Mouse (Mus musculus) midbrain, embryonic 12.5 days (tissue): ENCODE measurements around the gene Ddx19a. TPM values are rescaled to one million over a fixed set of nuclear protein-coding genes. Genes with fewer than 3 reads are reported as not detected.
"Not testable (repeated sequence)": the region's sequence is repeated elsewhere in the genome, so short reads cannot be mapped to it uniquely, and the experiment has no call there.

Experiments
- ATAC-seq: fragments of 200-750 bp; cut with Nextera tagmentation; 2 replicates; pipeline ENCODE4 v1.8.0; 2017; ENCODE audit warnings: low read depth, moderate TSS enrichment, moderate library complexity; ENCODE audit not compliant: low FRiP score
- H3K27ac ChIP-seq: fragments of 300-500 bp; sonication (generic); replicated peaks from 2 replicates; pipeline ENCODE4 v1.5.1; 2016; ENCODE audit warnings: mild to moderate bottlenecking
- H3K27me3 ChIP-seq: fragments of 300-500 bp; sonication (generic); 2 replicates; pipeline ENCODE4 v1.6.1; 2016; ENCODE audit warnings: mild to moderate bottlenecking
- H3K36me3 ChIP-seq: fragments of 300-500 bp; sonication (generic); 2 replicates; pipeline ENCODE4 v1.6.1; 2016
- H3K4me1 ChIP-seq: fragments of 300-500 bp; sonication (generic); 2 replicates; pipeline ENCODE4 v1.6.1; 2016
- H3K4me2 ChIP-seq: fragments of 300-500 bp; sonication (generic); replicated peaks from 2 replicates; pipeline ENCODE4 v1.6.1; 2016; ENCODE audit warnings: mild to moderate bottlenecking, moderate library complexity
- H3K4me3 ChIP-seq: fragments of 300-500 bp; sonication (generic); 2 replicates; pipeline ENCODE4 v1.5.1; 2016; ENCODE audit warnings: mild to moderate bottlenecking
- H3K9ac ChIP-seq: fragments of 300-500 bp; sonication (generic); replicated peaks from 2 replicates; pipeline ENCODE4 v1.6.1; 2016; ENCODE audit warnings: mild to moderate bottlenecking, moderate library complexity
- H3K9me3 ChIP-seq: fragments of 300-500 bp; sonication (generic); 2 replicates; pipeline ENCODE4 v1.6.1; 2016; ENCODE audit warnings: mild to moderate bottlenecking
- whole genome bisulfite sequencing: fragments of 180-500 bp; shearing (Covaris S2); methylation state at CpG from one replicate; pipeline ENCODE4 v1.1.7; 2016; 5-methylcytosine and 5-hydroxymethylcytosine counted together
- polyA plus RNA-seq: library from polyadenylated mRNA; unstranded; fragments of >200 nt; fragmentation: Nextera tagmentation; extraction: Ambion mirVana; gene quantifications from 2 replicates; pipeline ENCODE4 v1.2.1, GENCODE M21; 2016

The Ddx19a gene
- polyA plus RNA-seq, 1 experiment from 2014 or later: 17.6 TPM

GRCm38 (mm10) chr8:110944276-110944876, 53.2 kb downstream of the Ddx19a start:
- Histone ChIP-seq H3K4me1 (no peaks in the 10 kb centered on the region), H3K4me3 (no peak overlapping the region), H3K9ac (no peak overlapping the region), H3K4me2 (no peak overlapping the region), H3K36me3 (no peaks in the 10 kb centered on the region), H3K9me3 (no peaks in the 10 kb centered on the region), H3K27ac (no peak overlapping the region), H3K27me3 (no peaks in the 10 kb centered on the region)
- no peak for ATAC-seq
- WGBS: 93% methylated on average over 7 of the region's 7 CpGs

- H3K36me3 ChIP-seq: no peaks in the 10 kb centered on the region
- H3K9me3 ChIP-seq: no peaks in the 10 kb centered on the region
- H3K27ac ChIP-seq: no peak overlapping the region
- H3K9ac ChIP-seq: no peak overlapping the region
- H3K4me1 ChIP-seq: no peaks in the 10 kb centered on the region
- H3K4me3 ChIP-seq: no peak overlapping the region
- H3K4me2 ChIP-seq: no peak overlapping the region
- no peaks in the 10 kb centered on the region for H3K27me3 ChIP-seq
- no peak for ATAC-seq
- 61% methylated on average over 10 of the region's 10 CpGs for WGBS
These were observed 56.1 kb downstream of the Ddx19a start for GRCm38 (mm10) chr8:110941453-110941948.

DNA sequence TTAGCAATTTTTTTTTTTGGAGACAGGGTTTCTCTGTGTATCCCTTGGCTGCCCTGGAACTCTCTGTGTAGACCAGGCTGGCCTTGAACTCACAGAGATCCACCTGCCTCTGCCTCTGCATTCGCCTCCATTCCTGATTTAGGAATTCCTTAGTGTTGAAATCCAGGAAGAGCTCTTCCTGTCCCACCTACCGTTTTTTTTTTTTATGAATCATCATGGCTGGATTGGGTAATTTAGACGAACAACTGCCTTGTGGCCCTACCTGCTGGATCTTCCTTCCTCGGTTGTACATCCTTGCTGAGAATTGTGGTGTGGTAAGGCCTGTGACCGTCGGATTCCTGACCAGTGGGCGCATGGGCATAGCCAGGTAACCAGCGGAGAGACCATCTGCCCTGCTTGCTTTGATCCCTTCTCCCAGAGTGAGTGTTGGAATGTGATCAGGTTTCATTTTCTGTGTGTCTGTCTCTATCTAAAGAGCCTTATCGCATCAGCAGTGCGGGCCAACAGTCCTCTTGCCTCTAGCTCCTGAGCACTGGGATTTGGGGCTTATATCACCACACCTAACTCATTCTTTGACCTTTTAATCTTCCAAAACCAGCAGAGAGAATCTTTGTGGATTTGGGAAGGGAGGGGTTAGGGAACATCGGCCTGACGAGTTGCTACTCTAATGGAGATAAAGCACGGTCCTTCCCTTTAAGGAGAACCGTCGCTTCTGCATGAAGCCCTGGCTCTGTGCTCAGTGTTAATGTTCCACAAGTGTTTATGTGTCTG, 56.7 kb downstream of the Ddx19a start:
- Histone ChIP-seq H3K9me3 (no peaks in the 10 kb centered on the region), H3K27me3 (no peaks in the 10 kb centered on the region), H3K4me2 (no peak overlapping the region), H3K4me3 (no peak overlapping the region), H3K27ac (no peak overlapping the region), H3K36me3 (no peaks in the 10 kb centered on the region), H3K4me1 (no peaks in the 10 kb centered on the region), H3K9ac (no peak overlapping the region)
- 88% methylated on average over 15 of the region's 15 CpGs for WGBS
- ATAC-seq: no peak

DNA sequence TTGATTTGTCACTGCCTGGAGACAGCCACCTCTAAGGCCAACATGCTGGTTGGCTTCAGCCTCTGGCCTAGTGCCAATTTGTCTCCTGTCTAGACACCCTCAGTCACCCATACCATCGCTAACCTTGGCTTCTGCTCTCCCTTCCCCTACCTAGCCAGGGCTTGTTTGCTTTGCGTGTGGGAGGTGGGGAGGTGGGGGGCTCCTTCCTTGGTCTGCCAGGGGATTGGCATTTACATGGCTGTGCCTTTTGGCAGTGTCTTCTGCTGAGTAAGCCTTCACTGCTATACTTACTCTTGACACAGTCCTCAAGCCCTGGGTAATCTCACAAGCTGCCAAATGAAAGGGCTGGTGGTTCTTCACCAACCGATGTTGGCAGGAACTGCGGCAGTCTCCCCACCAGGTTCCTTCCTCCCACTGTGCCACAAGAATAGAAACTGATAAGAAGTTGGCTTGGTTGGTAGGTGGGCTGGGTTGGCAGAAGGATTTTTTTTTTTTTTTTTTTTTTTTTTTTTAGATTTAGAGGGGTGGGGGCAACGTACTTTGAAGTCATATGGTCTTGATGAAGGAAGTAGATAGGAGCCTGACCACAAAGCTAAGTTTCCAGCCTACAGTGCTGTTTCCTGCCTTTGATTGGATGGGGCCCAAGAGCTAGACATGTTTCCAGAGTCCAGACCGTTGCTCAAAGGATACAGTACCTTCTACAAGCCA, 58.6 kb downstream of the Ddx19a start:
- Histone ChIP-seq H3K9me3 (no peaks in the 10 kb centered on the region), H3K27ac (no peak overlapping the region), H3K4me3 (no peak overlapping the region), H3K4me2 (no peak overlapping the region), H3K36me3 (no peaks in the 10 kb centered on the region), H3K27me3 (no peaks in the 10 kb centered on the region), H3K9ac (no peak overlapping the region), H3K4me1 (no peaks in the 10 kb centered on the region)
- no peak for ATAC-seq
- 88% methylated on average over 6 of the region's 6 CpGs for WGBS

GRCm38 (mm10) chr8:110936217-110936616, 61.4 kb downstream of the Ddx19a start:
- no peak overlapping the region for H3K9ac ChIP-seq
- no peak for ATAC-seq

DNA sequence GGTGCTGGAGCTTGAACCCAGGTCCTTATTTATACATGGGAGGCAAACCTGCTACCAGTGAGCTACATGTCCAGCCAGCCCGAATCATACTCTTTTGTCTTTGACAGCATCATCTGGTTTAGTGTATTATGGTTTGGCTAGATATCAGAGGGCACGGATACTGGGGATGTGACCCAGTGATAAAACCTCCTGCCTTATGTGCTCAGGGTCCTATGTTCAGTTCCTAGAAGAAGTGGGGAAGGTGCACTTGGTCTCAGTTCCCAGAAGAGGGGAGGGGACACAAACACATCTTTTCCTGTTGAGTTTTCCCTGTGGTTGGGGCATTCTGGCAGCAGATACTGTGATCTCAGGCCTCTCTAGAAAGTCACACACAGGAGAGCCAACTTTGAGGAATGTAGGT, 64.3 kb downstream of the Ddx19a start:
- H3K9ac ChIP-seq: no peak overlapping the region
- H3K27me3 ChIP-seq: no peaks in the 10 kb centered on the region
- 93% methylated on average over 2 of the region's 2 CpGs for WGBS
- 0 out of 2 replicates have a peak, but pooled peaks cover 6% of the 10 kb centered on the region for H3K36me3 ChIP-seq
- H3K4me3 ChIP-seq: no peak overlapping the region
- no peaks in the 10 kb centered on the region for H3K4me1 ChIP-seq
- H3K4me2 ChIP-seq: no peak overlapping the region
- no peak for ATAC-seq
- H3K9me3 ChIP-seq: no peaks in the 10 kb centered on the region
- H3K27ac ChIP-seq: no peak overlapping the region

More at GRCm38 (mm10) chr8:110936217-110936616, 61.4 kb downstream of the Ddx19a start:
- Histone ChIP-seq H3K4me3 (no peak overlapping the region), H3K9me3 (no peaks in the 10 kb centered on the region), H3K27ac (no peak overlapping the region), H3K4me1 (no peaks in the 10 kb centered on the region), H3K27me3 (no peaks in the 10 kb centered on the region), H3K36me3 (0 out of 2 replicates have a peak, but pooled peaks cover 3% of the 10 kb centered on the region), H3K4me2 (no peak overlapping the region)
- WGBS: 95% methylated on average over 12 of the region's 12 CpGs

DNA sequence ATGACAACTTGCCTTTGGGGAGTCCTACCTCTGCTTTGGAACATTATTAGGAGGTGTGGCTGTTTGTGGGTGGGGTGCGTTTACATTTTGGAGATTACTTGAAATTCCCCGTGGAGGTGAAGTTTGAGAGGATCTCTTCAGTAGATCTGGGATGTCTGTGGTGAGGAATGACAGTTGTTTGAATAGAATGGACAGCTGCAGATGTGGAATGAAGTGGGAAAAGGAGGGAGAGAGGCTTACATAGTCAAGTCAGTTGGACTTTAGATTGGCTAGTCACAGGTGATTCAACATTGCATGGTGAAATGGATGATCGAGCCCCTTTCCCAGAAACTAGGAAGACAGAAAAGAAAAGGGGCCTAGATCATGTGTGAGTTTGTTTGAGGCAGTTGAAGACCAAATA, 65.2 kb downstream of the Ddx19a start:
- no peaks in the 10 kb centered on the region for H3K9me3 ChIP-seq
- ATAC-seq: no peak
- H3K36me3 ChIP-seq: 0 out of 2 replicates have a peak, but pooled peaks cover 6% of the 10 kb centered on the region
- no peak overlapping the region for H3K27ac ChIP-seq
- H3K4me2 ChIP-seq: no peak overlapping the region
- H3K27me3 ChIP-seq: no peaks in the 10 kb centered on the region
- H3K4me1 ChIP-seq: no peaks in the 10 kb centered on the region
- no peak overlapping the region for H3K9ac ChIP-seq
- WGBS: 89% methylated on average over 3 of the region's 3 CpGs
- no peak overlapping the region for H3K4me3 ChIP-seq

- H3K4me1 ChIP-seq: no peaks in the 10 kb centered on the region
- 0 out of 2 replicates have a peak, but pooled peaks cover 6% of the 10 kb centered on the region for H3K36me3 ChIP-seq
- no peak overlapping the region for H3K9ac ChIP-seq
- no peak overlapping the region for H3K4me3 ChIP-seq
- H3K4me2 ChIP-seq: no peak overlapping the region
- WGBS: 85% methylated on average over 12 of the region's 12 CpGs
- ATAC-seq: no peak
- no peaks in the 10 kb centered on the region for H3K9me3 ChIP-seq
- H3K27ac ChIP-seq: no peak overlapping the region
- H3K27me3 ChIP-seq: no peaks in the 10 kb centered on the region
These were observed 66.2 kb downstream of the Ddx19a start for GRCm38 (mm10) chr8:110931176-110931939.

GRCm38 (mm10) chr8:110929672-110930071, 67.9 kb downstream of the Ddx19a start:
- H3K4me1 ChIP-seq, H3K4me2 ChIP-seq, H3K27ac ChIP-seq, ATAC-seq, H3K27me3 ChIP-seq, H3K9ac ChIP-seq, H3K36me3 ChIP-seq, H3K4me3 ChIP-seq, H3K9me3 ChIP-seq: not testable (repeated sequence)
- 88% methylated on average over 8 of the region's 8 CpGs for WGBS

GRCm38 (mm10) chr8:110929066-110929465, 68.5 kb downstream of the Ddx19a start:
- Histone ChIP-seq H3K4me3 (no peak overlapping the region), H3K27me3 (no peaks in the 10 kb centered on the region), H3K9me3 (no peaks in the 10 kb centered on the region), H3K4me2 (no peak overlapping the region), H3K27ac (no peak overlapping the region), H3K36me3 (0 out of 2 replicates have a peak, but pooled peaks cover 6% of the 10 kb centered on the region), H3K4me1 (no peaks in the 10 kb centered on the region), H3K9ac (no peak overlapping the region)
- WGBS: 61% methylated on average over 5 of the region's 5 CpGs
- ATAC-seq: no peak

DNA sequence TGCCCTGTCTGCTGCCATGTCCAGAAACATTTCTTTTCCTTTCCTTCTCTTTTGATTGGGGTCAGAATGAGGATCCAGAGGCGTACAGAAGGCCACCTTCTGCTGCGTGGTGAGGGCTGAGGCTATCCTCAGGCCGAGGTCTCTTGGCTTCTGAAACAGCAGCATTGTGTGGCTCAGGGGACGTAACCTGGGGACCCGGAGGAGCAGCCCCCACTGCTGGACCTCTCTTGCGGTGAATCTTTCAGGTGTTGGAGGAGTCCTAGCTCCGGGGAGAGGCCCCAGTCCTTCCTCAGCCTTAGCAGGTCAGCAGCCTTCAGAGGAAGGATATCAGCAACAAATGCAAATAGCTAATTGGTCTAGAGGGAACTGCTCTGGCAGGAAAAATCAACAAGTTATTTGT, 69.2 kb downstream of the Ddx19a start:
- no peak overlapping the region for H3K27ac ChIP-seq
- H3K4me2 ChIP-seq: no peak overlapping the region
- H3K9me3 ChIP-seq: no peaks in the 10 kb centered on the region
- 0 out of 2 replicates have a peak, but pooled peaks cover 6% of the 10 kb centered on the region for H3K36me3 ChIP-seq
- H3K4me1 ChIP-seq: no peaks in the 10 kb centered on the region
- H3K27me3 ChIP-seq: no peaks in the 10 kb centered on the region
- WGBS: 85% methylated on average over 7 of the region's 7 CpGs
- no peak overlapping the region for H3K4me3 ChIP-seq
- H3K9ac ChIP-seq: no peak overlapping the region
- ATAC-seq: no peak
